Mouse (Mus musculus) Patski (cell line): Measurements from ENCODE around the gene Prkar1b. TPM values are rescaled to one million over a fixed set of nuclear protein-coding genes. Genes with fewer than 3 reads are reported as not detected.

Experiments used
- ATAC-seq: fragments of 100-300 bp; one replicate; pipeline ENCODE4 v1.8.0; 2021
- CTCF ChIA-PET: fragments of 350-600 bp; sonication (Branson Sonifier 250); formaldehyde crosslinking; loops from one replicate; lab custom pipeline; 2022; ENCODE audit warnings: inconsistent platforms; lab: Charles Lee
- POLR2A ChIA-PET: fragments of 350-600 bp; sonication (Branson Sonifier 250); formaldehyde crosslinking; loops from one replicate; lab custom pipeline; 2022; ENCODE audit warnings: antibody characterized with exemption, inconsistent platforms; lab: Charles Lee
- DNase-seq: peaks from one replicate; pipeline ENCODE4 v3.0.0-alpha.2; 2011; ENCODE audit warnings: low read depth, low spot score
- H3K27me3 ChIP-seq: fragments of 371-371 bp; one replicate; pipeline ENCODE4 v1.5.1; 2021
- CTCF ChIP-seq: fragments of 100-300 bp; IDR thresholded peaks from one replicate; pipeline ENCODE4 v1.5.1; 2021
- in situ Hi-C: fragments of 300-500 bp; cut with MboI; formaldehyde crosslinking; loops from 3 replicates; pipeline ENCODE4 v1.11.1; 2018; ENCODE audit warnings: low pct_unique_long_range_greater_than_20kb, mixed read lengths
- polyA plus RNA-seq: library from polyadenylated mRNA; unstranded; gene quantifications from one replicate; pipeline ENCODE4 v1.2.3, GENCODE M21; 2021

The Prkar1b gene
- polyA plus RNA-seq, 1 experiment from 2014 or later, result 0.55 TPM

DNA sequence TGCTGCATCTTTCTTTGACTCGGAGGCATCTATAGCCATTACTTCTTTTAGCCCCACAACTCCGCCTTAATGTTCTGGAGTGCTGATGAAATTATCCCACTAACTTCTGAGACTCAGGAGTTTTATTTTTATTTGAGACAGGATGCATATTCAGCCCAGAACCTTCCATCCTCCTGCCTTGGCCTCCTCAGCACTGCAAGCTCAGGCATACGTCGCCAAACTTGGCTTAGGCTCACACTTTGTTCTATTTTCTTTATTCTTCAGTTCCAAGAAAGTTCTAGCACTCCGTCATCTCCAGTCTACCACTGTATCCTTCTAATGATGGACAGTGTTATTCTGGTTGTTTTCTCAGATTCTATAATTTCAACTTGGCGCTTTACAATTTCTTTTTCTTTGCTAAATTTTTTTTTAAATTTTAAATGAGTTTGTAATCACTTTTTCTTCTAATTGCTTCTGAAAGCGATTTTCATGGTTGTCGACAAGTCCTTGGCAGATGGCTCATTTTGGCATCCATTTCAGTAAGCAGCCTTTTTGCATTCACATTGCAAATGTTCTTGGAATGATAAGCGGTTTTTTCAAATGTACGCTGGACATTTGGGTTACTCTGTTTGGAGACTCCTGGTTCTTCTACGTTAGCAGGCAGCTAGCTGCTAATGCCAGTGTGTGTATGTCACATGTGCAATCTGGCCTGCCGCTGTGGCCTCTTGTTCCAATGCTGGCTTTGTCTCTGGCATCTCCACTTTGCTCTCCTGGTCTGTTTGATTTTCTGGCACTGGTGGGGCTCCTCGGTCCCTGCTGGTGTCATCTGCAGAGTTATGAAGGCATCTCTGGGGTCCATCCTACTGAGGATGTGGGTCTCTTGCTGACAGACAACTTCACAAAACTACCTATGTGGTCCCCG, 2.4 kb downstream of the Prkar1b start:
- in situ Hi-C loops, result no loop called here
- no peak for TF ChIP-seq CTCF
- DNase-seq (no peak), ATAC-seq (no peak)
- POLR2A ChIA-PET, result no interaction called here
- H3K27me3 ChIP-seq, result no peaks in the 10 kb centered on the region
- CTCF ChIA-PET, result no interaction called here

GRCm38 (mm10) chr5:139146476-139147075, 3.2 kb downstream of the Prkar1b start:
- CTCF ChIA-PET, result no interaction called here
- POLR2A ChIA-PET, result no interaction called here
- DNase-seq (no peak), ATAC-seq (no peak)
- TF ChIP-seq CTCF, result no peak
- H3K27me3 ChIP-seq, result no peaks in the 10 kb centered on the region
- in situ Hi-C loops, result no loop called here

DNA sequence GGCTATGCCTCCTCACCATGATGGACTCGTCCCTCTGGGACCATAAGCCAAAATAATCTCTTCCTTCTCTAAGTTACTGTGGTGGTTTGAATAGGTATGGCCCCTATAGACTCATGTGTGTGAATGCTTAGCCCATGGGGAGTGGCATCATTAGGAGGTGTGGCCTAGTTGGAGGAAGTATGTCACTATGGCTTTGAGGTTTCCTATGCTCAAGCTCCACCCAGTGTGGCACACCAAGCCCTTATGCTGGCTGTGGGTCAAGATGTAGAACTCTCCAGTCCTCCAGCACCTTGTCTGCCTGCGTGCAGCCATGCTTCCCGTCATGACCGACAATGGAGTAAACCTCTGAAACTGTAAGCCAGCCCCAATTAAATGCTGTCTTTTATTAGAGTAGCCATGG, 4.1 kb downstream of the Prkar1b start:
- no peak for ATAC-seq
- ChIA-PET POLR2A (no interaction called here), CTCF (no interaction called here)
- in situ Hi-C loops, result no loop called here
- no peak for TF ChIP-seq CTCF
- no peak for DNase-seq
- H3K27me3 ChIP-seq, result no peaks in the 10 kb centered on the region

DNA sequence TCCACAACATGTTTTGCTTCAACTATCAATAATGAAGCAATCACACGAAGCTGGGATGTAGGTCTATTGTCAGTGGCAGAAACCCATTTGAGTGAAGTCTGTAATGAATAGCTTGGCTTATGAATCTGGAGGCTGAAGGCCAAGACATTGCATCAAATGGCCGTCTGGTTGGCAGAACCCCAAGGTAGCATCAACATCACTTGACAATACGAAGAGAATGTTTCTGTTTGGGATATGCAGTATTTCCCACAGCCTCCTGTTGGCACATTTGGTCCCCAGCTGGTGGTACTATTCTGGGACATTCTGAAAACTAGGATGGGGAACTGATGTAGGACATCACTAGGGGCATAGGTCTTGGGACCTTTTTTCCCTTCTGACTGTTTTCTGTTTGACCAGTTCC, 5.9 kb downstream of the Prkar1b start:
- ATAC-seq (no peak), DNase-seq (no peak)
- H3K27me3 ChIP-seq, result no peaks in the 10 kb centered on the region
- in situ Hi-C loops, result no loop called here
- ChIA-PET CTCF (interaction anchor here (1.3 kb wide), 1 partner anchor 16 kb away, joined by 3 read pairs; no protein-coding TSS in a partner anchor), POLR2A (interaction anchor here (0.6 to 1.0 kb wide), 3 partner anchors 20 to 288 kb away, joined by 3 read pairs; no protein-coding TSS in a partner anchor)
- no peak for TF ChIP-seq CTCF

GRCm38 (mm10) chr5:139141326-139141725, 8.5 kb downstream of the Prkar1b start:
- in situ Hi-C loops, result no loop called here
- ChIA-PET POLR2A (interaction anchor here (1.1 kb wide), 1 partner anchor 194 kb away, joined by 3 read pairs; no protein-coding TSS in a partner anchor), CTCF (no interaction called here)
- H3K27me3 ChIP-seq, result no peaks in the 10 kb centered on the region
- no peak for ATAC-seq
- no peak for TF ChIP-seq CTCF
- DNase-seq, result no peak

DNA sequence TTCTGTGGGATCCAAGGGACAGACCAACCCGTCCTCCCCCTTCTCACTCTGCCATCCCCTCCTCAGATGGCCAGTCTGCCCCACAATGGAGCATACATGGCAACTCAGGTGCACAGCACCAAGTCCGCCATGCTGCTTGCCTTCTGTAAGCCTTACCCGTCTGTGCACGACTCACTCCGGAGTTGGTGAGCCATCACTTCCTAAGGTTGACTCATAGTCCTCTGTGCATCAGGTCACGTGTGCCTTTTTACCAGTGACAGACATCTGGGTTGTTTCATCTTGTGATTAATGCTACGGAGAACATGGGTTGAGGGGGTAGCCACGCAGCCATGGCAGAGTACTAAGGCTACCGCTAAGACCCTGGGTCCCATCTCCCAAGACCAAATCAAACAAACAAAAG, 9.2 kb downstream of the Prkar1b start:
- ChIA-PET POLR2A (interaction anchor here (1.1 kb wide), 1 partner anchor 193 kb away, joined by 3 read pairs; no protein-coding TSS in a partner anchor), CTCF (no interaction called here)
- DNase-seq, result no peak
- in situ Hi-C loops, result no loop called here
- ATAC-seq, result no peak
- TF ChIP-seq CTCF, result no peak
- no peaks in the 10 kb centered on the region for H3K27me3 ChIP-seq

- DNase-seq (no peak), ATAC-seq (no peak)
- in situ Hi-C loops, result no loop called here
- ChIA-PET CTCF (no interaction called here), POLR2A (no interaction called here)
- no peaks in the 10 kb centered on the region for H3K27me3 ChIP-seq
- TF ChIP-seq CTCF, result no peak
Observed at GRCm38 (mm10) chr5:139138926-139139472, 10.8 kb downstream of the Prkar1b start.

GRCm38 (mm10) chr5:139138261-139138925, 11.4 kb downstream of the Prkar1b start:
- DNase-seq, result peak; percentile 65
- in situ Hi-C loops, result no loop called here
- no peak for ATAC-seq

DNA sequence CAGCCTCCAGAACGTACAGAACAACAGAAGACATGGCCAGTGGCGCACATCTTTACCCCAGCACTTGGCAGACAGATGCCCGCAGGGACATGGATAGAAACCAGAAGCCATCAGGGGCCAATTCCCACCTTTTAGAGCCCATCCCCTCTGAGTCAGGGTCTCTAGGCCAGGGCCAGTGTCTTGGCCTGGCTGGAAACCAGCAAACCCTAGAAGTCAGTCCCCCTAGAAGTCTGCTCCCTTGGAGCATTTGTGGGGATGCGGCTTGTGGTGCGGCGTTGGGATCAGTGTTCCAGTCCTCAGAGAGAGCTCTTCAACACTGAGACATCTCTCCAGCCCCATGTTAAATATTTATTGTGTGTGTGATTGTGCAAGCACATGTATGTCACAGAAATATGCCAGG, 12.6 kb downstream of the Prkar1b start:
- ATAC-seq, result no peak
- DNase-seq, result no peak
- CTCF ChIA-PET, result interaction anchor here (1.2 to 1.4 kb wide), 3 partner anchors 9 to 29 kb away, joined by 3 to 4 read pairs (median 3); no protein-coding TSS in a partner anchor
- POLR2A ChIA-PET, result interaction anchor here (1.4 kb wide), 1 partner anchor 12 kb away, joined by 3 read pairs; no protein-coding TSS in a partner anchor
- no peak for TF ChIP-seq CTCF
- in situ Hi-C loops, result no loop called here
- no peaks in the 10 kb centered on the region for H3K27me3 ChIP-seq

More at GRCm38 (mm10) chr5:139138261-139138925, 11.4 kb downstream of the Prkar1b start:
- ChIA-PET POLR2A (no interaction called here), CTCF (interaction anchor here (1.4 kb wide), 1 partner anchor 25 kb away, joined by 4 read pairs; no protein-coding TSS in a partner anchor)
- no peaks in the 10 kb centered on the region for H3K27me3 ChIP-seq
- no peak for TF ChIP-seq CTCF

GRCm38 (mm10) chr5:139136341-139136740, 13.5 kb downstream of the Prkar1b start:
- H3K27me3 ChIP-seq, result no peaks in the 10 kb centered on the region
- in situ Hi-C loops, result no loop called here
- no peak for DNase-seq
- no peak for TF ChIP-seq CTCF
- no peak for ATAC-seq
- POLR2A ChIA-PET, result interaction anchor here (1.4 kb wide), 1 partner anchor 13 kb away, joined by 3 read pairs; no protein-coding TSS in a partner anchor
- CTCF ChIA-PET, result interaction anchor here (1.3 kb wide), 1 partner anchor 28 kb away, joined by 3 read pairs; no protein-coding TSS in a partner anchor
